Mouse (Mus musculus) neural tube, embryonic 15.5 days (tissue): ENCODE data around the gene Tagln2. TPM values are rescaled to one million over a fixed set of nuclear protein-coding genes. Genes with fewer than 3 reads are reported as not detected.

Experiments used
- ATAC-seq: fragments of 200-750 bp; cut with Nextera tagmentation; 2 replicates; pipeline ENCODE4 v1.8.0; 2017; ENCODE audit warnings: mild to moderate bottlenecking, moderate TSS enrichment, moderate library complexity; ENCODE audit not compliant: low FRiP score
- H3K27ac ChIP-seq: fragments of 300-500 bp; sonication (generic); replicated peaks from 2 replicates; pipeline ENCODE4 v1.5.1; 2015; ENCODE audit warnings: mild to moderate bottlenecking, inconsistent platforms
- H3K27me3 ChIP-seq: fragments of 300-500 bp; sonication (generic); replicated peaks from 2 replicates; pipeline ENCODE4 v1.6.1; 2015; ENCODE audit warnings: inconsistent platforms
- H3K36me3 ChIP-seq: fragments of 300-500 bp; sonication (generic); 2 replicates; pipeline ENCODE4 v1.6.1; 2015; ENCODE audit warnings: inconsistent platforms
- H3K4me1 ChIP-seq: fragments of 300-500 bp; sonication (generic); 2 replicates; pipeline ENCODE4 v1.6.1; 2015; ENCODE audit warnings: inconsistent platforms
- H3K4me2 ChIP-seq: fragments of 300-500 bp; sonication (generic); 2 replicates; pipeline ENCODE4 v1.6.1; 2015; ENCODE audit warnings: inconsistent platforms, mild to moderate bottlenecking, moderate library complexity
- H3K4me3 ChIP-seq: fragments of 300-500 bp; sonication (generic); replicated peaks from 2 replicates; pipeline ENCODE4 v1.5.1; 2015; ENCODE audit warnings: mild to moderate bottlenecking, inconsistent platforms
- H3K9ac ChIP-seq: fragments of 300-500 bp; sonication (generic); replicated peaks from 2 replicates; pipeline ENCODE4 v1.6.1; 2015; ENCODE audit warnings: mild to moderate bottlenecking, inconsistent platforms
- H3K9me3 ChIP-seq: fragments of 300-500 bp; sonication (generic); replicated peaks from 2 replicates; pipeline ENCODE4 v1.6.1; 2016; ENCODE audit warnings: inconsistent platforms
- WGBS: fragments of 180-500 bp; shearing (Covaris S2); methylation state at CpG from one replicate; pipeline ENCODE4 v1.1.7; 2015; ENCODE audit warnings: mixed read lengths; 5-methylcytosine and 5-hydroxymethylcytosine counted together
- polyA plus RNA-seq: library from polyadenylated mRNA; unstranded; fragments of >200 nt; fragmentation: Nextera tagmentation; extraction: Ambion mirVana; gene quantifications from 2 replicates; pipeline ENCODE4 v1.2.1, GENCODE M21; 2015

The Tagln2 gene
- polyA plus RNA-seq, 1 experiment from 2014 or later, result 140 TPM

DNA sequence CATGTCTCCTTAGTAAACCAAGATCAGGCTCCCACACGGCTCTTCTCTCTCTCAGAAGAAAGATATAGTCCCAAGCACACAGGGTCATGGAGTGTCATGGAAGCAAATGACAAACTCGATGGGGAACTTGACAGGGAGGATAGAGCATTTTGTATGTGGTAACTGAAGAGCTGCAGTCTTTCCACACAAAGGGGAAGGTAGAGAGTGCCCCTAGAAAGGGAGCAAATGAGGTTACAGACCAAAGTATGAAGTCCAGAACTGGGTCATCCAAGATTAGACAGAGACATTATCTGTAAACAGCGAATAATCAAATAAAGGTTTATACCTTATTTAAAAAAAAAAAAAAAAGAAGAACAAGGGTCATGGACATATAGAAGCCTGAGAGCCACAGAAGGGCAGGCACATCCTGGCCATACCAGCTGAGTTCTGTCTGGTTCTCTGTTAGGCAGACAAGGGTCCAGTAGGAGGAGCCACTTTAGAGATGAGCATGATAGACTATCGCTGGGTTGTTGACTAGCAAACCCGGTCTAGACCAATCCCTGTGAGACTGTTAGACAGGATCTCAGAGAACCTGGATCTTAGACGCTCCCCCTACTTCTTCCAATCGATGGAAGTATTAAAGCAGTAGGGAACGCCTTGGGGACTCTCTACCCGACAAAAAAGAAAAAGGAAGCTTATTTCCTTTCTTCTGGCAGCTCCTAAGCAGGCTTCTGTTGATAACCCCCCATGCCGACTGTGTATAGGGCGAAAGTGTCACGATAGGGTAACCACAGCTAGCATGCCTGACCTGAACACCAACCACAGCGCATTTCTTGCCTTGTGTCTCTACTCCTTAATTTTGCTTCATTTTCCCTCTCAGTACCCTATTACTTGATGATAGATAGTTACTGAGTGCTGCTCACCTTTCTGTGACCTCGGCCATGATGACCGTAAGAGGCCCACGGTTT lies 36.2 kb upstream of the Tagln2 start:
- H3K36me3 ChIP-seq, result no peaks in the 10 kb centered on the region
- no peak for ATAC-seq

DNA sequence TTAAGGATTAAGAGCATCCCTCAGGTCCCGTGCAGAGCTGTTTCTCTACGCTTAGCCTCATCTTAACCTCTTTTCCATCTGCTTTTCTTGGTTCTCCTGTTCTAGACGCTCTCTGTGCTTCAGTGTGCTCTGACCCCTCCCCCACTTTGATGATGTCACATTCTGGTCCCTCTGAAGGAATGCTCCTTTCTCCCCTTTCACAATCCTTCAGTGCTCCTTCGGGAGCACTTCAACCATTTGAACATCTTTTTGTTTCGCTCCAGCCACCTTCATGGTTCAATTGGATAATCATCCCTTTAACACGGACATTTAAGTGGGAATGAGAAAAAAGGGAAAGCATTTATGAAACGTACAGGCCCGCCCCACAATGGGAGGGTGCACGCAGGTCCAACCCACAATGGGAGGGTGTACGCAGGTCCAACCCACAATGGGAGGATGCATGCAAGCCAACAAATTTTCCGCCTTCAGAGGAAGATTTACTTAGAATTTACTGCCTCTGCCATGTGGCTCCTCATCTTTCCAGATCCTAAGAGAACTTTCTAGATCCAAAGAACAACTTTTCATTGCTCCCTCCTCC lies 31.5 kb upstream of the Tagln2 start:
- Histone ChIP-seq H3K4me3 (no peak overlapping the region), H3K4me1 (no peaks in the 10 kb centered on the region), H3K36me3 (no peaks in the 10 kb centered on the region), H3K27me3 (no peaks in the 10 kb centered on the region), H3K4me2 (no peak overlapping the region), H3K9me3 (no peaks in the 10 kb centered on the region), H3K27ac (no peak overlapping the region), H3K9ac (no peak overlapping the region)
- WGBS, result 65% methylated on average over 11 of the region's 11 CpGs
- ATAC-seq, result no peak

More for the DNA sequence above, 36.2 kb upstream of the Tagln2 start:
- no peak overlapping the region for H3K4me2 ChIP-seq
- no peak overlapping the region for H3K4me3 ChIP-seq
- H3K27me3 ChIP-seq, result no peaks in the 10 kb centered on the region
- WGBS, result 89% methylated on average over 16 of the region's 16 CpGs
- no peaks in the 10 kb centered on the region for H3K9me3 ChIP-seq
- no peaks in the 10 kb centered on the region for H3K4me1 ChIP-seq
- no peak overlapping the region for H3K27ac ChIP-seq
- H3K9ac ChIP-seq, result no peak overlapping the region

DNA sequence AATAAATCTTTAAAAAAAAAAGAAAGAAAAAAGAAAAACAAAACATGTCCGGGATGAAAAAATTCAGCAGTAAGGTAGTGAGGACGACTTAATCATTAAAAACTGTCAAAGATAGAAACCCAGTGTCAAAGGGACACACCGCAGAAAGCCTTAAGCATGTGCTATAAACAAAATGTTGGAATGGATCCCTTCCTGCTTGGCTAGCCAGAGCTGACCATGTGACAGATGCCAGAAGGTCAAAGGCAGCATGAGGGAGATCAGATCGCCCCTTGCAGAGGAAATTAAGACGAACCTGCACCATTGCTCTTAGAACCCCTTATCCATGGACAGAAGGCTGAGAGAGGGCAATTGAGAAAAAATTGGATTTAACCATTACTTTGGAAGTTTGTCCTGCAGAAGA lies 30.5 kb upstream of the Tagln2 start:
- Histone ChIP-seq H3K4me3 (no peak overlapping the region), H3K4me2 (no peak overlapping the region), H3K36me3 (no peaks in the 10 kb centered on the region), H3K4me1 (no peaks in the 10 kb centered on the region), H3K9me3 (no peaks in the 10 kb centered on the region), H3K27ac (no peak overlapping the region), H3K9ac (no peak overlapping the region), H3K27me3 (no peaks in the 10 kb centered on the region)
- WGBS, result 89% methylated on average over 5 of the region's 5 CpGs
- no peak for ATAC-seq

DNA sequence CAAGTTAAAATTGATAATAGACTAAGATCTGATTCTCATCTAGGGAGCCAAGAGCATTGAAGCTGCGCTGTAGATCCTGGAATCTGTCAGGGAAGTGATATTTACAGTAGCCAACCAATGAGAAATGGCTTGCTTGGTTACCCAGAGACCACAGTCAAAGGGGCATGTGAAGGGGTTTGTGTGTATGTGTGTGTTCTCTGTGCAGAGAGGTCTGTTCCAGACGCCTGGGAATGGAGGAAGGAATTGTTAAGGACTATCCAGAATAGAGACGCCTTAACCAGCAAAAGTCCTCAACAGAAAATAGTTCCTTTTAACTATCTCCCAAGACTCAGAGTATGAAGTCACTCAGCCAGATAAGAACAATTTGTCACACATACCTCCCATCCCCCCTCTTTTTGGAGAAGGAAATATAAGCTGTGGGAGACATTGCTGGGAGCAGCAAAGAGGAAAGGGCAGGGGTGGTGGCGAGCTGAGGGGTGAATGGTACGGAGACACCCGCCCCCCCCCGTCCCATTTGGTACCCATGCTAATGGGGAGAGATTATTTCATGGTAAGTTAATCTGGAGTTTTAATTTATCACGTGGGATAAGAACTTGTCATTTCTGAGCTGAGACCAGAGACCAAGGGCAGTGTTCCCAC lies 29.9 kb upstream of the Tagln2 start:
- no peak overlapping the region for H3K27ac ChIP-seq
- 70% methylated on average over 8 of the region's 8 CpGs for WGBS

DNA sequence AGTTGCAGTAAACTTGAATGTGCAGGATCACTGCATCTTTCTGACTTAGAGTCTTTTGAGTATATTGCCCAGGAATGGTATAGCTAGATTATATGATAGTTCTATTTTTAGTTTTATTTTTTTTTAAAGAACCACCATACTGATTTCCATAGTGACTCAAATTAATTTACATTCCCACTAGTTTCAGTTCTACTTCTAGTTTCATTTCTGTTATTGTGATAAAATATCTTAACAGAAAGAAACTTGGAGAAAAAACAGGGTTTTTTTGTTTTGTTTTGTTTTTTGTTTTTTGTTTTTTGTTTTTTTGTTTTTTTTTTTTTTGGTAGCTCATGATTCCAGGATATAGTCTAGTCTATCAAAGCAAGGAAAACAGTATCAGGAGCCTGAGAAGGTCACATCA lies 26.9 kb upstream of the Tagln2 start:
- H3K27ac ChIP-seq, result no peak overlapping the region
- no peaks in the 10 kb centered on the region for H3K4me1 ChIP-seq
- no peaks in the 10 kb centered on the region for H3K36me3 ChIP-seq
- no peak overlapping the region for H3K4me3 ChIP-seq
- H3K9ac ChIP-seq, result no peak overlapping the region
- H3K9me3 ChIP-seq, result no peaks in the 10 kb centered on the region
- no peak overlapping the region for H3K4me2 ChIP-seq
- H3K27me3 ChIP-seq, result no peaks in the 10 kb centered on the region
- ATAC-seq, result no peak

More for the DNA sequence above, 29.9 kb upstream of the Tagln2 start:
- no peaks in the 10 kb centered on the region for H3K27me3 ChIP-seq
- H3K9me3 ChIP-seq, result no peaks in the 10 kb centered on the region
- no peak overlapping the region for H3K4me2 ChIP-seq
- H3K4me3 ChIP-seq, result no peak overlapping the region
- H3K36me3 ChIP-seq, result no peaks in the 10 kb centered on the region
- no peak for ATAC-seq
- no peak overlapping the region for H3K9ac ChIP-seq
- H3K4me1 ChIP-seq, result no peaks in the 10 kb centered on the region

DNA sequence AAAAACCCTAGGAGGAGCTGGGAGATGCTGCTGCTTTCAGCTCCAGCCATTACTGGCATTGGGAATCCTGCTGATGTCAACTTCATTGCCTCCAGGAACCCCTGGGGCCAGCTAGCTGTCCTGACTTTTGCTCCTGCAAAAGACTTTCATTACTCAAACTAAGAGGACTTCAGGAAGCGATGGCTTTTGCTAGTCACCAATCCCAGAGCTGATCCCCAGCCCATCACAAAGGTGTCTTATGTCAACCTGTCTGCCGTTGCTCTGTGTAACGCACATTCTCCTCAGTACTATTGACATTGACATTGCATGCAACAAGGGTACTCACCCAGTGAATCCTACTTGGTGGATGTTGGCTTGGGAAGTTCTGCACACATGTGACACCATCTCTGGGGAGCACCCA lies 25.7 kb upstream of the Tagln2 start:
- Histone ChIP-seq H3K4me1 (no peaks in the 10 kb centered on the region), H3K4me2 (no peak overlapping the region), H3K4me3 (no peak overlapping the region), H3K36me3 (no peaks in the 10 kb centered on the region), H3K9ac (no peak overlapping the region), H3K27ac (no peak overlapping the region), H3K9me3 (no peaks in the 10 kb centered on the region), H3K27me3 (no peaks in the 10 kb centered on the region)
- WGBS, result 93% methylated on average over 3 of the region's 3 CpGs
- ATAC-seq, result no peak

DNA sequence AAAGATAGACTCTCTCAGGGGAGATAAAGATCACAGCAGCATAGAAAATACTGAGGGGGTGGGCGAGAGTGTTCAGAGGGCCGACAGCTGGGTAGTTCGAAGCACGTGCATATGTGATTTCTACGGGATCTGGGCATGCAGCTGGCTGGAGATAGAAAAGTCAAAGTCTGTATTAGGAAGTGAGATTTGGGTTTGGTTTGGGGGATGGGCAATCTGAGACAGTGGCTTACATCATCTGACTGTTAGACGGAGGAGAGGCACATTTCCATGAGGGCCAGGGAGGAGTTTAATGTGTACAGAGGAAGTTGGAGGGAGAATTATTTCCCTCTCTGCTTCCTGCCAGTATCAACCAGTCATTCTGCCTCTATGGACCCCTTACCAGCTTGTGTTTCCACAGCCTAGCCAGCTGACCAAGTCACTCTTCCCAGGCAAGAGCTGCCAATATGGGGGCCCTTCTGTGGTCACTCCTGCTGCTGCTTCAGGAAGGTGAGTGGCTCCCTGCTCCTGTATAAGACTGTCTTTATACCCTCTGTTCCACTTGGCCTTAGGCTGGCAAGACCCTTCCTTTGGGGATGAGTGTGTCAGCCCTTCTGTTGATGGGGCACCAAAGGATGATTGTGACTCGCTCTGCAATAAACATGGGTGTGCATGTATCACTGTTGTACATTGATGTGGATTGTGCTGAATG lies 24.6 kb upstream of the Tagln2 start, which contains the start of gene Slamf9:
Slamf9 (plus strand) TSS at position 305 of the 688 bp plus-strand sequence.
- Histone ChIP-seq H3K9me3 (no peaks in the 10 kb centered on the region), H3K4me1 (no peaks in the 10 kb centered on the region), H3K27me3 (no peaks in the 10 kb centered on the region), H3K4me3 (no peak within 1 kb of the TSS), H3K27ac (no peak within 1 kb of the TSS), H3K36me3 (no peaks in the 10 kb centered on the region), H3K4me2 (no peak within 1 kb of the TSS), H3K9ac (no peak within 1 kb of the TSS)
- WGBS, result 62% methylated on average over 7 of the region's 7 CpGs
- ATAC-seq, result no peak

DNA sequence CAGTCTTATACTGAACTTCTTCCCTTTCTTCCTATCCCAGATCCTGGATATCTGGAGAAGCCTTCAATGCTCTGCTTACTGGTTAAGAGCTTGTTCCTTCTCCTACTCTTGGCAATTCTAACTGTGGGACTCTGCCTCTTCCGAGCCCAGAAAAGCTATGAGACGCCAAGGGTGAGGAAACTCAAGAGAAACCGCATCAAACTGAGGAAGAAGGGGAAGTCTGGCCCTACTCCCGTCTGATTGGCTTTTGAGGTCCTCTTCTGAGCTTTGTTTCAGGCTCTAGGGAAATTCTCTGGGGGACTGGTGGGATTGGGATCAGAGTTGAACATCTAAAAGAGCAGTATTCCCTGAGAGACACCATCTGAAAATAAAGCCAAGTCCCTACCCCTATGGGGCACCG lies 21.8 kb upstream of the Tagln2 start:
- no peak overlapping the region for H3K9ac ChIP-seq
- no peaks in the 10 kb centered on the region for H3K9me3 ChIP-seq
- ATAC-seq, result no peak
- WGBS, result 87% methylated on average over 5 of the region's 5 CpGs
- no peak overlapping the region for H3K4me3 ChIP-seq
- H3K4me2 ChIP-seq, result no peak overlapping the region
- H3K27me3 ChIP-seq, result no peaks in the 10 kb centered on the region
- no peaks in the 10 kb centered on the region for H3K36me3 ChIP-seq
- H3K27ac ChIP-seq, result no peak overlapping the region
- peaks cover 18% of the 10 kb centered on the region for H3K4me1 ChIP-seq

DNA sequence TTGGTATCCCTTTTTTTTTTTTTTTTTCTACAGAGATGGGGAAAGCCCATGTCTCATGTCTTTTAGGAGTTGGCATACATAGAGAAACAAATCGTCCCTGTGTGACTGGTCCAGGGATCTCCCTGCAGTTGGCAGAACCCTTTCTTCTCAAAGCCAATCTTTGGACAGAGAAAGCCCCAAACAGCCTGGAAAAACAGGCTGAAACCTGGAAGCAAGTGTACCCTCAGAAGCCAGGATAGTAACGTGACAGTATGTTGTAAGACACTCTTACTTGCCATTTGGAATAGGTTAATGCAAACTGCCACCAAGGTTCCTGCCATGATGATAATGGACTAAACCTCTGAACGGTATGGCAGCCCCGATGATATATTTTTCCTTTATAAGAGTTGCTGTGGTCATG lies 19.5 kb upstream of the Tagln2 start:
- ATAC-seq, result no peak
- WGBS, result 95% methylated on average over 4 of the region's 4 CpGs
- no peaks in the 10 kb centered on the region for H3K9me3 ChIP-seq
- H3K4me1 ChIP-seq, result peaks cover 42% of the 10 kb centered on the region
- H3K9ac ChIP-seq, result no peak overlapping the region
- H3K27me3 ChIP-seq, result no peaks in the 10 kb centered on the region
- no peak overlapping the region for H3K4me3 ChIP-seq
- H3K27ac ChIP-seq, result no peak overlapping the region
- no peak overlapping the region for H3K4me2 ChIP-seq
- no peaks in the 10 kb centered on the region for H3K36me3 ChIP-seq

DNA sequence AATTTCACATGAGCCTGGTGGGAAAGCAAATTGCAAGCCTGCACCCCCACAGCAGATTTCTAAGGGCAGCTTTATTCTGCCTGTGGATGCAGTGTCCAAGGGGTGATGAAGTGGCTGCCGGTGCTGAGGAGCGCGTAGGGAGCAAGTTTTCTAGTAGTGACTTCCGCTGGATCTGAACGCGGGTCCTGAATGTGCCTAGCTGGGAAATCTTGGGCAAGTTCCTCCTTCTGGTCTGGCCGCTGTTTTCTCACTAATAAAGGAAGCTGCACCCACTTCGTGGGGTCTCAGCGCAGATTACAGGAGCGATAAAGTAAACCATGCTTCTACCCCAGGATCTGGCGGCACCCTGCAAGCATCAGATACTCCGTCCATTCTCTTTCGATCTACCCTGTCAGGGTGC lies 18.7 kb upstream of the Tagln2 start:
- no peaks in the 10 kb centered on the region for H3K36me3 ChIP-seq
- peaks cover 49% of the 10 kb centered on the region for H3K4me1 ChIP-seq
- WGBS, result 23% methylated on average over 13 of the region's 13 CpGs
- H3K4me2 ChIP-seq, result peak overlapping the region; percentile 86
- H3K9me3 ChIP-seq, result no peaks in the 10 kb centered on the region
- H3K4me3 ChIP-seq, result peak overlapping the region; percentile 69
- no peak overlapping the region for H3K27ac ChIP-seq
- ATAC-seq, result no peak; the same call in 1 of the 2 replicates
- H3K27me3 ChIP-seq, result no peaks in the 10 kb centered on the region
- peak overlapping the region; percentile 65; the same call in 1 of the 2 replicates for H3K9ac ChIP-seq

DNA sequence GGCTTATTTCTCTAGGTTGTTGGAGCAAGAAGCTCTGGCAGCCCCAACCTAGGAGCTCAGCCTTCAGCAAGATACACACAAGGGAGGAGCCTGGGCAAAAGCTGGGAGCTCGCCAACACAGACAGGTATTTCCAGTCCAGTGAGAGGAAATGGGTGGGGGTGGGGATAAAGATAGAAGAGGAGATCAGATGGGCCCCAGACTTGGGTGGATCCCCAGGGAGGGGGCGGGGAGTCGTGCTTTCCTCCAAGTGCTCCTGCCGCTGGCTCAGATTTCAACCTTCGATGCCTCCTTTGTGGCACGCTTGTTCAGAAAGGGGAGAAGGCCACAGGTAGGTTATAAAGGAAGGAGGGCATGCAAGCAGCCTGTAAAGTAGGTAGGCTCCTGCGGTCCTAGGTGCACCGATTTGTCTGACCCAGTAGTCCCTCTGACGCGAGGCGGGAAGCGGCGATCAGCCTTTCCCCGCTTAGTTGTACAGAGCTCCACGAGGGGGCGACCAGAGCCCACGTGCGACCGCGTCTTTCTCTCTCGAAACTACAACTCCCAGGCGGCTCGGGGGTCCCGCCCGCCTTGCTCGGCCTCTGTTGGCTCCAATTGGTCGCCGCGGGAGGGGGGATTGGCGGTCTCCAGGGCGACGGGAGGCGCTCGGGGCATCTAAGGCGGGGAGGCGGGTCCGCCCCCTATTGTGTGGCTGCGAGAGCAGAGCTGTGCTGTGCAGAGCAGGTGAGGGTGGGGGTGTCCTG lies 18.1 kb upstream of the Tagln2 start, which contains the start of gene Igsf9:
Igsf9 (plus strand) TSS at position 249 of the 741 bp plus-strand sequence.
- peak; percentile 92 for ATAC-seq
- Histone ChIP-seq H3K4me2 (peak within 1 kb of the TSS; percentile 86), H3K4me3 (peak within 1 kb of the TSS; percentile 69), H3K9ac (peak within 1 kb of the TSS; percentile 65), H3K9me3 (no peaks in the 10 kb centered on the region), H3K27ac (peak within 1 kb of the TSS; percentile 60), H3K36me3 (no peaks in the 10 kb centered on the region), H3K27me3 (no peaks in the 10 kb centered on the region), H3K4me1 (peaks cover 55% of the 10 kb centered on the region)
- under 1% methylated on average over 37 of the region's 38 CpGs for WGBS
